ENCODE assay signal across 8 mouse cellular contexts in the genomic region with DNA sequence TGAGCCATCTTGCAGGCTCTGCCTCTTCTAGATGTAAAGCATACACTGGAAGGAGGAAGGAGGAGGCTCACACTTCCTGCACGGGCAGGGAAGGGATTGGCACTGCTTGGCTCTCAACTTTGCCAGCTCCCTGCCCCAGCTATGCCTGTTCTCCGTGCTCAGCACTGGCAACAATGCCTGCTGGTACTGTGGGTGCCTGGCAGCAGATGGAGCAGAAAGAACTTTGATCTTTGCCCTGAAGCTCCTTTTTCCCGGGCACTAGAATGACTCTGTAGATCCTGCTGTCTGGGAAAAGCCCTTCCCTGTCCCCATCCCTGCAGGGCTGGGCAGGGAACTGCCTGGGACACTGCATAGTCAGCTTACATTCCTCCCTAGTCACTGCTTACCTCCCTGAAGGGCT.
DNase-seq lines count a peak whose midpoint lies in the region.

No protein-coding gene starts in this region.

- peak; percentile 33 to 59 for DNase-seq in frontal cortex, postnatal 36 days (ENCODE audit: low spot score in 2 of 2)
- no peak for DNase-seq in frontal cortex, postnatal 25 days (ENCODE audit: low spot score in 2 of 2)
- DNase-seq in left cerebral cortex, postnatal 25 days (ENCODE audit: low spot score in 2 of 2) = peak; percentile 31 to 76
- DNase-seq in left cerebral cortex, adult 11 months (ENCODE audit: low spot score) = no peak
- peak; percentile 38 to 68 for DNase-seq in cerebellum, postnatal 14 days
- peak; percentile 25 to 51 for DNase-seq in left cerebral cortex, postnatal 36 days (ENCODE audit: low spot score in 2 of 2)
- DNase-seq in lung, postnatal 4 days = no peak
- no peak for DNase-seq in urinary bladder, adult 2 months (ENCODE audit: low spot score)

- intact Hi-C loops in left cerebral cortex, postnatal 25 days (cut with DNase I) = no loop called here
- intact Hi-C loops in left cerebral cortex, postnatal 36 days (cut with DNase I) = no loop called here

Comparison
In these comparisons a context has a peak if more than half of its experiments do, and no peak if none do; other contexts are left out.
1. DNase-seq: peak in frontal cortex, postnatal 36 days (2 of 2), left cerebral cortex, postnatal 25 days (2 of 2), cerebellum, postnatal 14 days (2 of 2) and left cerebral cortex, postnatal 36 days (2 of 2); none in frontal cortex, postnatal 25 days (0 of 2), left cerebral cortex, adult 11 months (single experiment), lung, postnatal 4 days (0 of 2) and urinary bladder, adult 2 months (single experiment).